Mouse (Mus musculus) heart, postnatal 0 days (tissue): ENCODE measurements around the gene Dner.

Source experiments
- CTCF ChIP-seq: IDR thresholded peaks from 2 replicates; pipeline ENCODE4 v1.5.1; 2016; ENCODE audit warnings: antibody characterized with exemption, control low read depth, low read depth
- EP300 ChIP-seq: IDR thresholded peaks from 2 replicates; pipeline ENCODE4 v1.6.1; 2016; ENCODE audit warnings: antibody characterized with exemption, low read depth

GRCm38 (mm10) chr1:84406891-84407290, 289.1 kb downstream of the Dner start:
- TF ChIP-seq EP300 (no peak), CTCF (no peak)
